Mouse (Mus musculus): ENCODE results near the gene Fam189b. TPM values are rescaled to one million over a fixed set of nuclear protein-coding genes. Genes with fewer than 3 reads are reported as not detected.

Gene Fam189b
- total RNA-seq, 2 experiments from 2014 or later, result 61.6 to 61.7 TPM

GRCm38 (mm10) chr3:89228836-89229235 lies 45.9 kb downstream of the Fam189b start, which contains the start of gene Muc1:
Gene Muc1, plus strand, starts transcription at chr3:89229057.
- Histone ChIP-seq H3K4me3 (peak within 1 kb of the TSS; percentile 68), H3K27ac (peak within 1 kb of the TSS; percentile 93)
- TF ChIP-seq CTCF (conservative IDR thresholded peaks at IDR 0.05), result no peak
- DNase-seq (ENCODE audit: low spot score in 2 of 2), result no peak

- H3K27ac ChIP-seq, result no peak overlapping the region
- no peak for DNase-seq (ENCODE audit: low spot score in 2 of 2)
- TF ChIP-seq CTCF (conservative IDR thresholded peaks at IDR 0.05), result no peak
- H3K4me3 ChIP-seq, result no peak overlapping the region
Measured at GRCm38 (mm10) chr3:89229276-89229675, 46.3 kb downstream of the Fam189b start.

- H3K4me3 ChIP-seq, result no peak overlapping the region
- H3K27ac ChIP-seq, result no peak overlapping the region
- no peak for DNase-seq (ENCODE audit: low spot score in 2 of 2)
- TF ChIP-seq CTCF (conservative IDR thresholded peaks at IDR 0.05), result no peak
Measured at GRCm38 (mm10) chr3:89230561-89230960, 47.6 kb downstream of the Fam189b start.

GRCm38 (mm10) chr3:89231345-89231744 lies 48.4 kb downstream of the Fam189b start:
- Histone ChIP-seq H3K27ac (no peak overlapping the region), H3K4me3 (no peak overlapping the region)
- no peak for DNase-seq (ENCODE audit: low spot score in 2 of 2)
- TF ChIP-seq CTCF (conservative IDR thresholded peaks at IDR 0.05), result no peak

- 0 out of 2 replicates have a peak, but pooled peaks have one; percentile 4 for TF ChIP-seq CTCF (conservative IDR thresholded peaks at IDR 0.05)
- Histone ChIP-seq H3K27ac (no peak overlapping the region), H3K4me3 (no peak overlapping the region)
- no peak for DNase-seq (ENCODE audit: low spot score in 2 of 2)
Measured at GRCm38 (mm10) chr3:89231772-89232275, 48.9 kb downstream of the Fam189b start.

GRCm38 (mm10) chr3:89232614-89233013 lies 49.7 kb downstream of the Fam189b start:
- H3K27ac ChIP-seq, result no peak overlapping the region
- TF ChIP-seq CTCF (conservative IDR thresholded peaks at IDR 0.05), result no peak

GRCm38 (mm10) chr3:89233562-89234110 lies 50.7 kb downstream of the Fam189b start:
- Histone ChIP-seq H3K4me3 (no peak overlapping the region), H3K27ac (no peak overlapping the region)
- TF ChIP-seq CTCF (conservative IDR thresholded peaks at IDR 0.05), result no peak
- DNase-seq (ENCODE audit: low spot score in 2 of 2), result no peak

More at GRCm38 (mm10) chr3:89232614-89233013, 49.7 kb downstream of the Fam189b start:
- DNase-seq (ENCODE audit: low spot score in 2 of 2), result no peak
- H3K4me3 ChIP-seq, result no peak overlapping the region

GRCm38 (mm10) chr3:89236516-89236915 lies 53.6 kb downstream of the Fam189b start:
- no peak overlapping the region for H3K27ac ChIP-seq
- DNase-seq (ENCODE audit: low spot score in 2 of 2), result no peak
- no peak for TF ChIP-seq CTCF (conservative IDR thresholded peaks at IDR 0.05)

GRCm38 (mm10) chr3:89237682-89238081 lies 54.7 kb downstream of the Fam189b start:
- H3K27ac ChIP-seq, result no peak overlapping the region
- TF ChIP-seq CTCF (conservative IDR thresholded peaks at IDR 0.05), result no peak
- no peak for DNase-seq (ENCODE audit: low spot score in 2 of 2)
- H3K4me3 ChIP-seq, result no peak overlapping the region

More at GRCm38 (mm10) chr3:89236516-89236915, 53.6 kb downstream of the Fam189b start:
- no peak overlapping the region for H3K4me3 ChIP-seq

GRCm38 (mm10) chr3:89238494-89238893 lies 55.6 kb downstream of the Fam189b start:
- TF ChIP-seq CTCF (conservative IDR thresholded peaks at IDR 0.05), result no peak
- no peak for DNase-seq (ENCODE audit: low spot score in 2 of 2)

More at GRCm38 (mm10) chr3:89238494-89238893, 55.6 kb downstream of the Fam189b start:
- Histone ChIP-seq H3K4me3 (no peak overlapping the region), H3K27ac (no peak overlapping the region; the same call in 1 of the 2 replicates)

Small RNA genes lying within 50 kb of the gene (microRNA-seq; reads per million reads assigned to microRNA genes)
- 7,094 to 7,095 reads per million in 2 experiments for gene Mir92b

Other genes starting within 250 kb of the Fam189b start
- gene Ash1l, start 232.5 kb upstream of the Fam189b start, total RNA-seq (2021), result 10 to 100 TPM; 88.9 to 94.5 TPM
- 100 to 1,000 TPM; 107 to 108 TPM for gene Dap3, start 232.0 kb upstream of the Fam189b start, total RNA-seq (2021)
- 100 to 1,000 TPM; 136 to 139 TPM for gene Rusc1, start 89.8 kb upstream of the Fam189b start, total RNA-seq (2021)
- under 1 TPM in 1 of 2 experiments, not detected in 1; 0.18 TPM for gene Gm43738, start 82.0 kb upstream of the Fam189b start, total RNA-seq (2021)
- gene Fdps, start 81.2 kb upstream of the Fam189b start, total RNA-seq (2021), result 10 to 100 TPM; 72.5 to 78.4 TPM
- gene Pklr, start 47.0 kb upstream of the Fam189b start, total RNA-seq (2021), result not detected
- gene Hcn3, start 22.9 kb upstream of the Fam189b start, total RNA-seq (2021), result 10 to 100 TPM; 10.2 to 13.3 TPM
- gene Clk2, start 18.3 kb upstream of the Fam189b start, total RNA-seq (2021), result 10 to 100 TPM; 47.8 to 56.1 TPM
- 10 to 100 TPM; 67.1 to 69.0 TPM for gene Scamp3, start 5.7 kb upstream of the Fam189b start, total RNA-seq (2021)
- 10 to 100 TPM; 55.7 to 67.9 TPM for gene Gba, start 19.8 kb downstream of the Fam189b start, total RNA-seq (2021)
- gene Thbs3, start 32.0 kb downstream of the Fam189b start, total RNA-seq (2021), result 10 to 100 TPM; 42.6 to 43.8 TPM
- gene Mtx1, start 43.9 kb downstream of the Fam189b start, total RNA-seq (2021), result 100 to 1,000 TPM; 100 to 102 TPM
- 1 to 10 TPM in 1 of 2 experiments, under 1 TPM in 1; 0.31 to 1.3 TPM for gene Muc1, start 45.9 kb downstream of the Fam189b start, total RNA-seq (2021)
- 10 to 100 TPM; 75.8 to 80.5 TPM for gene Krtcap2, start 62.8 kb downstream of the Fam189b start, total RNA-seq (2021)
- gene Trim46, start 63.2 kb downstream of the Fam189b start, total RNA-seq (2021), result 10 to 100 TPM; 89.1 to 92.8 TPM
- 10 to 100 TPM; 51.2 to 61.0 TPM for gene Dpm3, start 76.2 kb downstream of the Fam189b start, total RNA-seq (2021)
- 10 to 100 TPM; 46.3 to 58.9 TPM for gene Slc50a1, start 87.4 kb downstream of the Fam189b start, total RNA-seq (2021)
- gene Efna1, start 98.0 kb downstream of the Fam189b start, total RNA-seq (2021), result 1 to 10 TPM; 7.6 to 7.9 TPM
- 10 to 100 TPM; 65.5 to 76.3 TPM for gene Efna3, start 139.8 kb downstream of the Fam189b start, total RNA-seq (2021)
- under 1 TPM; 0.61 to 0.96 TPM for gene Efna4, start 154.9 kb downstream of the Fam189b start, total RNA-seq (2021)
- gene Adam15, start 166.9 kb downstream of the Fam189b start, total RNA-seq (2021), result 100 to 1,000 TPM; 122 to 127 TPM
- gene Dcst2, start 178.8 kb downstream of the Fam189b start, total RNA-seq (2021), result under 1 TPM; 0.29 to 0.77 TPM
- not detected for gene Dcst1, start 182.1 kb downstream of the Fam189b start, total RNA-seq (2021)
- 10 to 100 TPM; 11.3 to 13.4 TPM for gene Zbtb7b, start 211.6 kb downstream of the Fam189b start, total RNA-seq (2021)
- gene Lenep, start 219.7 kb downstream of the Fam189b start, total RNA-seq (2021), result 1 to 10 TPM; 5.8 to 7.1 TPM
- 10 to 100 TPM; 37.2 to 39.8 TPM for gene Flad1, start 228.7 kb downstream of the Fam189b start, total RNA-seq (2021)
- gene Cks1b, start 235.2 kb downstream of the Fam189b start, total RNA-seq (2021), result 1 to 10 TPM; 1.4 to 2.7 TPM
- 10 to 100 TPM; 12.2 to 14.3 TPM for gene Shc1, start 235.3 kb downstream of the Fam189b start, total RNA-seq (2021)
- 10 to 100 TPM; 55.5 to 61.9 TPM for gene Pygo2, start 247.1 kb downstream of the Fam189b start, total RNA-seq (2021)

Data from layer of hippocampus, adult 2 months (tissue).